Mouse (Mus musculus): ENCODE results near the gene Krtap6-1. TPM values are rescaled to one million over a fixed set of nuclear protein-coding genes. Genes with fewer than 3 reads are reported as not detected.
"Not testable (repeated sequence)": the region's sequence is repeated elsewhere in the genome, so short reads cannot be mapped to it uniquely, and the experiment has no call there.

The Krtap6-1 gene
- not detected in 2 replicates for polyA plus RNA-seq (2014; fragmentation: Nextera tagmentation; extraction: Ambion mirVana)

DNA sequence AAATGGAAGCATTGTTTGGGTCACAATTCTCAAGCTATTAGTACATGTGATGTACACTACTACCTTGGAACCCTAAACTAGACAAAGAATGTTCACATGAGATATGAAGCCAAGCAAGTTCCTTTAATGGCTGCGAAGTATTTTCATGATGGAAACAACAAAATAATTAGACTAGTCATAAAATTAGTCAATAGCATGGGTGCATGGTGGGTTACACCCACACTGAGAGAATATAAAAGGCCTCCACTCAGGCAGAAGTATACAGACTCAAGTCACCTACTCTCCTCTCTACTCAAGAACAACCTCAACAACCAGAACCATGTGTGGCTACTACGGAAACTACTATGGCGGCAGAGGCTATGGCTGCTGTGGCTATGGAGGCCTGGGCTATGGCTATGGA lies at the start of gene Krtap6-1:
Gene Krtap6-1, plus strand, starts transcription at position 301 of the 400 bp plus-strand sequence.
- H3K27me3 ChIP-seq (replicated peaks; ENCODE audit: control insufficient read depth, insufficient read depth, low read length); DNase-seq (ENCODE audit: low spot score); H3K4me1 ChIP-seq (ENCODE audit: control insufficient read depth, insufficient read depth, low read length); H3K36me3 ChIP-seq (ENCODE audit: control insufficient read depth, insufficient read depth, low read length); H3K9me3 ChIP-seq (ENCODE audit: control insufficient read depth, low read length); ATAC-seq (ENCODE audit: low read depth); H3K9ac ChIP-seq (ENCODE audit: low read depth, low read length); H3K4me3 ChIP-seq (ENCODE audit: low read depth, low read length); H3K27ac ChIP-seq (replicated peaks; ENCODE audit: low read depth, low read length); H3K4me2 ChIP-seq (ENCODE audit: low read depth, low read length): not testable (repeated sequence)
- WGBS, result 96% methylated on average over 3 of the region's 3 CpGs

DNA sequence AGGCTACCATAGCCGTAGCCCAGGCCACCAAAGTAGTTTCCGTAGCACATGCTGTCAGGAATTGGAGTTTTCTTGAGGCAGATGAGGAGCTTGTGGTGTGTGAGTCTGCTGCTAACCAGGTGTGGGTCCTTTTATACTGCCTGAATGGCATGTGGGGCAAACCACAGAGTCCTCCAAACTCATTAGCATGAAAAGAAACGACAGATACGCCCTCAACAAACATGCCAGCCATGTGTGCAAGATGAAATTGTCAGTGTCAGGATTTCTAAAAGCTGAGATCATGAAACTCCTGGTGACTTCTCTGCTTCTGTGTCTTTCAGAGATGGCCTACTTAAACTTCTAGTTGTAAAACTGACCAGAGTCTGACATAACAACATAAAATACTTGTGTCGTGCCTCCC lies 20.8 kb upstream of the Krtap6-1 start, which contains the start of gene Krtap22-2:
Gene Krtap22-2, minus strand, starts transcription at position 101 of the 400 bp plus-strand sequence.
- ATAC-seq (ENCODE audit: low read depth), result no peak
- H3K4me2 ChIP-seq (ENCODE audit: low read depth, low read length), result no peak within 1 kb of the TSS
- 77% methylated on average over 5 of the region's 5 CpGs for WGBS

DNA sequence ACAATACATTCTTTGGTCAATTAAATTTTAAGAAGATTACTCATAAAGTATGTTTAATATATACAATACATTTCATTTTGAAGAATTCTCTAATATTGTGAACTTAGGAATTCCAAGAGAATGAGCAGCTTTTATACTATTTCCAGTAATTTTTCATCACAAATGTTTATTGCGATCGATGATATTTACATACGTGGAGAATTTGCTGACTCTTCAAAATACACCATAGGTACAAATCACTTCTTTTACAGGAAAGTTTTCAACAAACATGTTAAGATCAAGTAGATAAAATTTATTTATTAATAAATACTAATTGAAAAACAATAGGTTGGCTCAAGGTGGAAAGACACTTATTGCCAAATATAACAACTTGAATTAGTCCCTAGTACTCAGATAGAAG lies 17.5 kb upstream of the Krtap6-1 start:
- H3K36me3 ChIP-seq (ENCODE audit: control insufficient read depth, insufficient read depth, low read length), result no peaks in the 10 kb centered on the region
- WGBS, result 96% methylated on average over 3 of the region's 3 CpGs

More for the DNA sequence above, 20.8 kb upstream of the Krtap6-1 start, which contains the start of gene Krtap22-2:
- Histone ChIP-seq H3K4me1 (ENCODE audit: control insufficient read depth, insufficient read depth, low read length) (no peaks in the 10 kb centered on the region), H3K9ac (ENCODE audit: low read depth, low read length) (no peak within 1 kb of the TSS), H3K27ac (replicated peaks; ENCODE audit: low read depth, low read length) (no peak within 1 kb of the TSS), H3K9me3 (ENCODE audit: control insufficient read depth, low read length) (no peaks in the 10 kb centered on the region), H3K27me3 (replicated peaks; ENCODE audit: control insufficient read depth, insufficient read depth, low read length) (no peaks in the 10 kb centered on the region), H3K36me3 (ENCODE audit: control insufficient read depth, insufficient read depth, low read length) (no peaks in the 10 kb centered on the region), H3K4me3 (ENCODE audit: low read depth, low read length) (no peak within 1 kb of the TSS)
- no peak for DNase-seq (ENCODE audit: low spot score)

DNA sequence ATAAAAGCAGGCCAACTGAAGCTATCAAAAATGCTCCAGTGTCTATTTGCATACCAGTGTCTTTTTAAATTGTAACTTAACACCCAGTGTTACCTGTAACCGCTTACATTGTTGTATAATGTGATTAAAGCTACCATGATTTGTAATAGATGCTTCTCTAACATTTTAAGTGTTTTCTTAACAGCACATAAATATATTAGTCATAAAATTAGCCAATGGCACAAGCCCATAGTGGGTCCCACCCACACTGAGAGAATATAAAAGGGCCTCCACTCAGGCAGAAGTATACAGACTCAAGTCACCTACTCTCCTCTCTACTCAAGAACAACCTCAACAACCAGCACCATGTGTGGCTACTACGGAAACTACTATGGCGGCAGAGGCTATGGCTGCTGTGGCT lies 16.5 kb upstream of the Krtap6-1 start, which contains the start of gene Gm10229:
Gene Gm10229, plus strand, starts transcription at position 301 of the 400 bp plus-strand sequence.
- DNase-seq (ENCODE audit: low spot score); H3K27ac ChIP-seq (replicated peaks; ENCODE audit: low read depth, low read length); H3K4me2 ChIP-seq (ENCODE audit: low read depth, low read length); H3K9me3 ChIP-seq (ENCODE audit: control insufficient read depth, low read length); H3K9ac ChIP-seq (ENCODE audit: low read depth, low read length); ATAC-seq (ENCODE audit: low read depth); H3K4me1 ChIP-seq (ENCODE audit: control insufficient read depth, insufficient read depth, low read length); H3K4me3 ChIP-seq (ENCODE audit: low read depth, low read length); H3K27me3 ChIP-seq (replicated peaks; ENCODE audit: control insufficient read depth, insufficient read depth, low read length); H3K36me3 ChIP-seq (ENCODE audit: control insufficient read depth, insufficient read depth, low read length): not testable (repeated sequence)
- 75% methylated on average over 1 of the region's 3 CpGs for WGBS

More for the DNA sequence above, 17.5 kb upstream of the Krtap6-1 start:
- Histone ChIP-seq H3K27me3 (replicated peaks; ENCODE audit: control insufficient read depth, insufficient read depth, low read length) (no peaks in the 10 kb centered on the region), H3K4me3 (ENCODE audit: low read depth, low read length) (no peak overlapping the region), H3K4me1 (ENCODE audit: control insufficient read depth, insufficient read depth, low read length) (no peaks in the 10 kb centered on the region), H3K9me3 (ENCODE audit: control insufficient read depth, low read length) (no peaks in the 10 kb centered on the region), H3K4me2 (ENCODE audit: low read depth, low read length) (no peak overlapping the region), H3K27ac (replicated peaks; ENCODE audit: low read depth, low read length) (no peak overlapping the region), H3K9ac (ENCODE audit: low read depth, low read length) (no peak overlapping the region)
- ATAC-seq (ENCODE audit: low read depth) (no peak), DNase-seq (ENCODE audit: low spot score) (no peak)

DNA sequence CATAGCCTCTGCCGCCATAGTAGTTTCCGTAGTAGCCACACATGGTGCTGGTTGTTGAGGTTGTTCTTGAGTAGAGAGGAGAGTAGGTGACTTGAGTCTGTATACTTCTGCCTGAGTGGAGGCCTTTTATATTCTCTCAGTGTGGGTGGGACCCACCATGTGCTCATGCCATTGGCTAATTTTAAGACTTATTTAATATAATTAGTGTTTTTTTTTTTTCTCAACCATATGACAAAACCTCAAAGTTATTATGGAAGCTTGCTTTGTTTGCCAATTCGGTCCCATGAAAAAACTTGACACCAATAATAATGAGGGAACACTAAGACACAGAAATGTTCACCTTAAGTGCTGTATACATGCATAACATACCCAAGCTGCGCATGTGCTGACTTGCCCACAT lies 9.9 kb downstream of the Krtap6-1 start, which contains the start of gene Gm10228:
Gene Gm10228, minus strand, starts transcription at position 101 of the 400 bp plus-strand sequence.
- H3K4me2 ChIP-seq (ENCODE audit: low read depth, low read length); H3K9ac ChIP-seq (ENCODE audit: low read depth, low read length); H3K4me1 ChIP-seq (ENCODE audit: control insufficient read depth, insufficient read depth, low read length); H3K27ac ChIP-seq (replicated peaks; ENCODE audit: low read depth, low read length); H3K27me3 ChIP-seq (replicated peaks; ENCODE audit: control insufficient read depth, insufficient read depth, low read length); H3K9me3 ChIP-seq (ENCODE audit: control insufficient read depth, low read length); H3K36me3 ChIP-seq (ENCODE audit: control insufficient read depth, insufficient read depth, low read length); H3K4me3 ChIP-seq (ENCODE audit: low read depth, low read length); ATAC-seq (ENCODE audit: low read depth); DNase-seq (ENCODE audit: low spot score): not testable (repeated sequence)
- WGBS, result 77% methylated on average over 2 of the region's 4 CpGs

DNA sequence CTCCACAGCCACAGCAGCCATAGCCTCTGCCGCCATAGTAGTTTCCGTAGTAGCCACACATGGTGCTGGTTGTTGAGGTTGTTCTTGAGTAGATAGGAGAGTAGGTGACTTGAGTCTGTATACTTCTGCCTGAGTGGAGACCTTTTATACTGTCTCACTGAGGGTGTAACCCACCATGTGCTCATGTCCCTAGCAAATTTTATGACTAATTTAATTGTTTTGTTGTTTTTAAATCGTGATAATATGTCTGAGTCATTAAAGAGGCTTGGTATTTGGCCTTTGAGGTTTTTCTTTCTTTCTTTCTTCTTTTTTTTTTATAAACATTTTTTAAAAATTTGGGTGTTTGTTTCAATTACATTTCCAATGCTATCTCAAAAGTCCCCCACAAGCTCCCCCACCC lies 16.3 kb downstream of the Krtap6-1 start, which contains the start of gene Krtap6-5:
Gene Krtap6-5, minus strand, starts transcription at position 101 of the 400 bp plus-strand sequence.
- WGBS, result 84% methylated on average over 3 of the region's 3 CpGs
- Histone ChIP-seq H3K4me3 (ENCODE audit: low read depth, low read length) (no peak within 1 kb of the TSS), H3K9ac (ENCODE audit: low read depth, low read length) (no peak within 1 kb of the TSS), H3K36me3 (ENCODE audit: control insufficient read depth, insufficient read depth, low read length) (no peaks in the 10 kb centered on the region), H3K4me1 (ENCODE audit: control insufficient read depth, insufficient read depth, low read length) (no peaks in the 10 kb centered on the region), H3K27me3 (replicated peaks; ENCODE audit: control insufficient read depth, insufficient read depth, low read length) (no peaks in the 10 kb centered on the region), H3K9me3 (ENCODE audit: control insufficient read depth, low read length) (no peaks in the 10 kb centered on the region), H3K27ac (replicated peaks; ENCODE audit: low read depth, low read length) (no peak within 1 kb of the TSS), H3K4me2 (ENCODE audit: low read depth, low read length) (no peak within 1 kb of the TSS)
- DNase-seq (ENCODE audit: low spot score), result no peak
- no peak for ATAC-seq (ENCODE audit: low read depth)

DNA sequence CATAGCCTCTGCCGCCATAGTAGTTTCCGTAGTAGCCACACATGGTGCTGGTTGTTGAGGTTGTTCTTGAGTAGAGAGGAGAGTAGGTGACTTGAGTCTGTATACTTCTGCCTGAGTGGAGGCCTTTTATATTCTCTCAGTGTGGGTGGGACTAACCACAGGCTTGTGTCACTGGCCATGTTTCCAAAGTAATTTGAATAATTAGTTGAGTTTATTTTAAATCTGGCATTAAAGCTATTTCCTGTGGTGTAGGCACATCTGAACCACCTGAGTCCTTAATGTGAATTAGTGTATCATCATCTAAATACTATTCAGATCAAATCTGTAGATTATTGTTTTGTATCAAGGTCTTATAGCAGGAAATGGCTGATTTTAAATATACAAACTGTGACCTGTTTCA lies 32.4 kb downstream of the Krtap6-1 start, which contains the start of gene 1110025L11Rik:
Gene 1110025L11Rik, minus strand, starts transcription at position 101 of the 400 bp plus-strand sequence.
- not testable (repeated sequence) for H3K36me3 ChIP-seq (ENCODE audit: control insufficient read depth, insufficient read depth, low read length); H3K27ac ChIP-seq (replicated peaks; ENCODE audit: low read depth, low read length); H3K27me3 ChIP-seq (replicated peaks; ENCODE audit: control insufficient read depth, insufficient read depth, low read length); H3K4me1 ChIP-seq (ENCODE audit: control insufficient read depth, insufficient read depth, low read length); H3K9me3 ChIP-seq (ENCODE audit: control insufficient read depth, low read length); H3K4me2 ChIP-seq (ENCODE audit: low read depth, low read length); H3K4me3 ChIP-seq (ENCODE audit: low read depth, low read length); ATAC-seq (ENCODE audit: low read depth); DNase-seq (ENCODE audit: low spot score); H3K9ac ChIP-seq (ENCODE audit: low read depth, low read length)
- no CpG with 5 or more reads among the region's 2 CpGs for WGBS

DNA sequence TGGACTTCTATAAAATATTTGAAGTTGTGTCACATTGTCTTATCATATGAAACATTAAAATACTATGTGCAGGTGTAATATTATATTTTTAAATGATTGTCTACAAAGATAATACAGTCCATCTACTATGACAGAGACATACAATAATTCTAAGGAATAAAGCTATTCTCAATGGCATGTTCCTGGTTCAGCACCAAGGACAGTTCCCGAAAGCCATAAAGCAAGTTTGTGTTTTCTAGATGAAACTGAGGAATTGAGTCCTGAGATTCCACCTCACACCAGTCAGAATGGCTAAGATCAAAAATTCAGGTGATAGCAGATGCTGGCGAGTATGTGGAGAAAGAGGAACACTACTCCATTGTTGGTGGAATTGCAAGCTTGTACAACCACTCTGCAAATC lies 39.5 kb downstream of the Krtap6-1 start:
- not testable (repeated sequence) for H3K9me3 ChIP-seq (ENCODE audit: control insufficient read depth, low read length); H3K27me3 ChIP-seq (replicated peaks; ENCODE audit: control insufficient read depth, insufficient read depth, low read length); ATAC-seq (ENCODE audit: low read depth); H3K4me2 ChIP-seq (ENCODE audit: low read depth, low read length); H3K4me1 ChIP-seq (ENCODE audit: control insufficient read depth, insufficient read depth, low read length); H3K9ac ChIP-seq (ENCODE audit: low read depth, low read length); H3K36me3 ChIP-seq (ENCODE audit: control insufficient read depth, insufficient read depth, low read length); H3K4me3 ChIP-seq (ENCODE audit: low read depth, low read length); H3K27ac ChIP-seq (replicated peaks; ENCODE audit: low read depth, low read length)
- 68% methylated on average over 2 of the region's 2 CpGs for WGBS
- DNase-seq (ENCODE audit: low spot score), result peak; percentile 63
